Mouse (Mus musculus): ENCODE data around the gene Snapc3.

- TF ChIP-seq ZNF384 (IDR thresholded peaks at IDR 0.05; ENCODE audit: low read depth, low read length), result no peak
- no peak for TF ChIP-seq MAFK (IDR thresholded peaks at IDR 0.05; ENCODE audit: insufficient read depth, low read depth, low read length)
- TF ChIP-seq HCFC1 (IDR thresholded peaks at IDR 0.05; ENCODE audit: borderline replicate concordance, insufficient read depth, low read length), result no peak
Observed at GRCm38 (mm10) chr4:83460106-83460505, 42.6 kb downstream of the Snapc3 start.
